Mouse (Mus musculus) gastrocnemius, postnatal 14 days (tissue): ENCODE measurements around the gene Rasl11a. TPM values are rescaled to one million over a fixed set of nuclear protein-coding genes. Genes with fewer than 3 reads are reported as not detected.
"Not testable (repeated sequence)": the region's sequence is repeated elsewhere in the genome, so short reads cannot be mapped to it uniquely, and the experiment has no call there.

Experiments
- DNase-seq: peaks from one replicate; pipeline ENCODE4 v3.0.0; 2021; ENCODE audit warnings: mixed read lengths
- intact Hi-C: fragments of 180-260 bp; cut with DNase I; formaldehyde crosslinking; loops from one replicate; pipeline ENCODE4 v1.15.1; 2025; ENCODE audit warnings: low total_unique reads
- total RNA-seq, 2 experiments: library from RNA; stranded (reverse); gene quantifications; 2 replicates each; pipeline ENCODE4 v1.2.3; 2021

The Rasl11a gene
- total RNA-seq, 2 experiments from 2014 or later = 3.0 to 3.4 TPM

GRCm38 (mm10) chr5:146882261-146882660 lies 37.4 kb downstream of the Rasl11a start:
- no peak for DNase-seq
- intact Hi-C loops = no loop called here

DNA sequence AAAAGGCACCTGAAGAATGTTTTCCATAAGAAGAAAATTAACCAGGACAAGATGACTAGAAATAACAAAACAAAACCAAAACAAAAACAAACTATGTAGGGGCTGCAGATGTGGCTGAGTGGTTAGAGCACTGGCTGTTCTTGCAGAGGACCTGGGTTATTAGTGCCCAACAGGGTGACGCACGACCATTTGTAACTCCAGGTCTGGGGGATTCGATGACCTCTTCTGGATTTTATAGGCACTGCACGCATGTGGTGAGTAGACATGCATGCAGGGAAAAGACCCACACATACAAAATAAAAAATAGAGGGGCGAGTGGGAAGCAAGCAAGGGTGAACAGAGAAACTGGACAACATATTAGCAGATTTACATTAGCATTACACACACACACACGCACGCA lies 38.2 kb downstream of the Rasl11a start:
- no peak for DNase-seq
- intact Hi-C loops = no loop called here

- DNase-seq = no peak
- intact Hi-C loops = no loop called here
Measured at GRCm38 (mm10) chr5:146883486-146884272, 38.8 kb downstream of the Rasl11a start.

DNA sequence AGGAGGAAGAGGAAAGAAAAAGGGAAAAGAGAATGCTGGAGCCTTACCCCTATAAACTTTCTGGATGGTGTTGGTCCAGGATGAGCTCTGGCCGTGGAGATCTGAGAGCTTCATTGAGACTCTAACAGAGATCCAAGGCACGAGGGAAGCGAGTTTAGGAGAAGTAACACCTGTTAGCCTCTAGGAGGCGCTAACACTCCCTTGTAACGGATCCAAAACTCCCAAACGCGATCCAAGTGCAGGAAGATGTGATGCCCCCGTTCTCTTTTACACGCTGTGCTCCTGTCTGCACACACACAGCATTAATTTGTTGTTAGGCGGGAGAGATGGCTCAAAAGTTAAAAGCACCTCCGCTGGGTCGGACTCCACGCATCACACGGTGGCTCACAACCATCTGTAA lies 46.3 kb downstream of the Rasl11a start:
- DNase-seq = no peak
- intact Hi-C loops = no loop called here

DNA sequence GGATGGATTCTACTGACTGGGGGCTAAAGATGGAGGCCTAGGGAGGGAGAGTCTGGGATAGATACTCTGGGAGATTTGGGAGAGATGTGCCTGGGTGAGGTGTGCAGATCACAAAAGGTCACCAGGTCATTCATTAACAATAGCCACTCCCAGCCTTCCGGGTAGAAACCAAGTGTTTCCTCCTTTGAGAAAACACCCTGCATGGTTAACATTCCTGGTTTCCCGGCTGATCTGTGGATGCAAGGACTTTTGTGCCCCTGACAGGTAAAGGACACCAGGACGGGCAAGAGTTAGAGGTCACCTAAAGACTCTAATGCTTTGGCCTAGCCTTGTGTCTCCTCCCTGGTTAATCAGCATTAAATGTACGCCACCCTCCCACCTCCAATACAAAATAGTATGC lies 48.0 kb downstream of the Rasl11a start:
- intact Hi-C loops = no loop called here
- no peak for DNase-seq

DNA sequence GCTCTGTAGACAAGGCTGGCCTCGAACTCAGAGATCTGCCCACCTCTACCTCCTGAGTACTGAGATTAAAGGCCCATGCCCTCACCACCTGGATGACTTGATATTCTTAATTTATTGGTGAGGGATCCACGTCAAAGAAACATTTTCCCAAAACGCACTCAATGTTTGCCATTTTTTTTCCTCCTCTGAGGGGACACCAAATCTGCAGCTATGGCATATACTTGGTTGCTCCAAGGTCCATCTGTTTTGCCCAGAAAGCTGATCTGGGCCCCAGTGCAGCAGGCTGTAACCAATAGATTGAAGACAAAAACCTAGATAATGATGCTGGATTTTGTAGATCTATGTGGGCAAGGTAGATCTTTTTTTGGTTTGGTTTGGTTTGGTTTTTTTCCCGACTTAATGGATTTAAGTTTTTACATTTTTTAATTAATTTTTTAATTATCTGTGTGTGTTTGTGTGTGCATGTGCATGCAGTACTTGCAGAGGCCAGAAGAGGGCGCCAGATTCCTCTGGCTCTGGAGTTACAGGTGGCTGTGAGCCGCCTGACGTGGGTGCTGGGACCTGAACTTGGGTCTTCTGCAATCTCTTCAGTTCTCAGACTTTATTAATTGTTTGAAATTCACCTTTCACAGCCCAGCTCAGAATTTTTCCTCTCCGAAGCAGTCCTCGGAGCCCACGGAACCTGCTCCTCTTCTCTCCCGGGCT lies 48.8 kb downstream of the Rasl11a start:
- no peak for DNase-seq
- intact Hi-C loops = no loop called here

DNA sequence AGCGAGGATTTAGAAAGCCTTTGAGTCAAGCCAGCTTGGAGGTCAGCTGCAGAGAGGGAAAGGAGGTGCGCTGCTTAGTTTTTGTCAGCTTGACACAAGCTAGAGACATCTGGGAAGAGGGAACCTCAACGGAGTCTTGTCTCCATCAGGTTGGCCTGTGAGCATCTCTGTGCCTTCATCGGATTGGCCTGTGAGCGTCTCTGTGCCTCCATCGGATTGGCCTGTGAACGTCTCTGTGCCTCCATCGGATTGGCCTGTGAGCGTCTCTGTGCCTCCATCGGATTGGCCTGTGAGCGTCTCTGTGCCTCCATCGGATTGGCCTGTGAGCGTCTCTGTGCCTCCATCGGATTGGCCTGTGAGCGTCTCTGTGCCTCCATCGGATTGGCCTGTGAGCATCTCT lies 50.8 kb downstream of the Rasl11a start:
- intact Hi-C loops = not testable (repeated sequence)

DNA sequence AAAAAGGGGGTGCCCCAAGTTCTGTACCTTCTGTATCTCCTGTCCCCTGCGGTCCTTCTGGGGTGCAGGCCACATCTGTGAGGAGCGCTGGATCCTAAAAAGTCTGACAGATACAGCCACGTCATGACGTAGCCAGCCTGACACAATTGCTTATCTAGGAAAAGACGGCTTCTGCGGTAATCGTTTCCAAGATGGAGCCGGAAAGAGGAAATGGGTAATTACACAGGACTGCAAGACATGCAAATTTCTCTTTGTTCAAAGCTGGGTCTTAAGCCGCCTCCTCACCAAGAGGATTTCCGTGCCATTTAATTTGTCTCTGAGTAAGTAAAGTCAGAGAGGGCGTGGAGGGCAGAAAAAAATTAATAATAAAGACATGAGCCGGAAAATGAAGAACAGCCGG lies 52.1 kb downstream of the Rasl11a start:
- intact Hi-C loops = no loop called here
- no peak for DNase-seq

More for the DNA sequence above, 50.8 kb downstream of the Rasl11a start:
- not testable (repeated sequence) for DNase-seq

Other genes with a start within 250 kb of the Rasl11a start
- gene Usp12, start 50.1 kb upstream of the Rasl11a start, total RNA-seq = 10 to 100 TPM; 13.8 to 15.7 TPM
- gene Rpl21, start 12.2 kb upstream of the Rasl11a start, total RNA-seq = 100 to 1,000 TPM; 184 to 212 TPM
- gene Gtf3a, start 103.6 kb downstream of the Rasl11a start, total RNA-seq = 10 to 100 TPM; 22.1 to 25.1 TPM
- 10 to 100 TPM; 21.8 to 24.3 TPM for gene Mtif3, start 118.7 kb downstream of the Rasl11a start, total RNA-seq
- gene Lnx2, start 231.5 kb downstream of the Rasl11a start, total RNA-seq = 1 to 10 TPM; 5.6 to 5.9 TPM
- 10 to 100 TPM; 87.1 to 94.8 TPM for gene Polr1d, start 232.0 kb downstream of the Rasl11a start, total RNA-seq